Mouse (Mus musculus): ENCODE data around the gene Pla2g2c.

- no peak for TF ChIP-seq CTCF (IDR thresholded peaks at IDR 0.05; ENCODE audit: borderline replicate concordance, insufficient read depth, low read depth, low read length)
- no peak for TF ChIP-seq POLR2A (IDR thresholded peaks at IDR 0.05; ENCODE audit: borderline replicate concordance, insufficient read depth, low read length)
Observed at GRCm38 (mm10) chr4:138788381-138788780, 63.8 kb downstream of the Pla2g2c start.

Measured in cerebellum, adult 2 months (tissue).